Mouse (Mus musculus) gastrocnemius, adult 18-20 months (tissue): ENCODE results near the gene Celsr3. TPM values are rescaled to one million over a fixed set of nuclear protein-coding genes. Genes with fewer than 3 reads are reported as not detected.

Source experiments
- DNase-seq: peaks from one replicate; pipeline ENCODE4 v3.0.0; 2021; ENCODE audit warnings: low spot score
- total RNA-seq, 2 experiments: library from RNA; stranded (reverse); gene quantifications; 2 replicates each; pipeline ENCODE4 v1.2.3; 2021

Gene Celsr3
- total RNA-seq, 2 experiments from 2014 or later, result 0.02 TPM; not detected in 1

DNA sequence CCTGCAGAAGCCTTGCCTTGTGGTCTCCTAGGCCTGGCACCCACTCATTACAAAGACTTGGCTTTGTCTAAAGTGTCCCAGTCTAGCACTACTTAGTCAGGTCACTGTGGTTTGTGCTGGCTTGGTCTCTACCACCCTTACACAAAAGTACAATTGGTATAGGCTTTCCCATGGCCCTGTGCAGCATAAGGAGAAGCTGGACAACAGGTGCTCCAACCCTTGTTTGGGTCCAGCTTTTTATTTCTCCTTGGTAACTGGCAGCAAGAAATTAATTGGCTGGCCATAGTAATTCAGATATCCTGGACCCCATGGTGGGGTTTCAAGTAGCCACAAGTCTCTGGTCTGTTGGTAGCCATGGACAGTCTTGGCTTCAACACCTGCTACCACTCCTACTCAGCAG is 19.7 kb upstream of the Celsr3 start:
- DNase-seq, result no peak

DNA sequence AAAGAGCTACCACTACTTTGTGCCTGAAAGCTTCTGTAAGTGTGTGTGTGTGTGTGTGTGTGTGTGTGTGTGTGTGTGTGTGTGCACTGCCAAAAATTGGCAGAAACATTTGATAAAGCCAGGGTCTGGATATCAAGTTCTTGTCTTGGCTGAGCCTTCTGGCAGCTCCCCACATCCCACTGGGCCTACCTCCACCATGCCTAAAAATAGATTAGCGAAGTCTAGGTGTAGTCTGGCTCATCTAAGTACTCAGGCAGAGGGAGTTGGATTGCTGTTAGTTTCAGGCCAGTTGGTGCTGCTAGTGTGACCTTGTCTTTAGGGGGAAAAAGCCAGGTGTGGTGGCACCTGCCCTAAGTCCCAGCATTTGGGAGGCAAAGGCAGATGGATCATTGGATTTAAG is 19.3 kb upstream of the Celsr3 start:
- DNase-seq, result peak; percentile 77

DNA sequence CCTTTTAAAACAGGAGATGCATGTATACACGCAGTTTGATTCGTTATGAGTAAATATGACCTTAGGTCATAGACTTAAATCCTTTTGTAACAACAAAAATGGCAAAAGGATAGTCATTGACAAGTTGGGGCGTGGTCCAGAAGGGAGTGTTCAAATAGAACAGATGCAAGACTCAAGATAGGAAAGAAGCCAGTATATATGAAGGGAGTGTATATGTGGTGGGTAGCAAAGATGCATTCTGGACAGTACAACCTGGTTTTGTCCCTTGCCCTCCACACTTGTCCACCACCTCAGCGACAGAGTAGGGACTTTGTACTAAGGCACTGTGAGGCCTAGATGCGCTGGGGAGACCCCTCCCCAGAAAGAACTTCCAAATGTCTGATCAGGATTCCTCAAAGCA is 18.4 kb upstream of the Celsr3 start:
- no peak for DNase-seq

DNA sequence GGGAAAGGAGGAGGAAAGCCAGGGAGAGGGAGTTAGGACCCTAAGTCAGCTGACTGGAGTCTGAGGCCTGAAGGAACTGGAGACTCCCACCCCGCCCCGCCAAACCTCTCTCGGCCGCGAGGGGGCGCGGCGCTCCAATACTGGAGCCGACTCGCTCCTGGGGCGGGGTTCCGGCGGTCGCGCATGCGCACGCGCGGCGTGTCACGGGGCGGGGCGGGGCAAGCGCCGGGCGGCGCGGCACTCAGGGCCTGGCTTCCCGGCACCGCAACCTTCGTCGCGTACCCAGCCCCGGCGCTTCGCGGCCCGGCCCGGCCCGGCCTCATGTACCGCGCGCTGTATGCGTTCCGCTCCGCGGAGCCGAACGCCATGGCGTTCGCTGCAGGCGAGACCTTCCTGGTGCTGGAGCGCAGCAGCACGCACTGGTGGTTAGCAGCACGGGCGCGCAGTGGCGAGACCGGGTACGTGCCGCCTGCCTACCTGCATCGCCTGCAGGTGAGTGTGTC is 17.9 kb upstream of the Celsr3 start, which contains the start of gene Nckipsd:
TSS of gene Nckipsd (plus strand) at position 206 of the 503 bp plus-strand sequence.
- peak; percentile 94 for DNase-seq

DNA sequence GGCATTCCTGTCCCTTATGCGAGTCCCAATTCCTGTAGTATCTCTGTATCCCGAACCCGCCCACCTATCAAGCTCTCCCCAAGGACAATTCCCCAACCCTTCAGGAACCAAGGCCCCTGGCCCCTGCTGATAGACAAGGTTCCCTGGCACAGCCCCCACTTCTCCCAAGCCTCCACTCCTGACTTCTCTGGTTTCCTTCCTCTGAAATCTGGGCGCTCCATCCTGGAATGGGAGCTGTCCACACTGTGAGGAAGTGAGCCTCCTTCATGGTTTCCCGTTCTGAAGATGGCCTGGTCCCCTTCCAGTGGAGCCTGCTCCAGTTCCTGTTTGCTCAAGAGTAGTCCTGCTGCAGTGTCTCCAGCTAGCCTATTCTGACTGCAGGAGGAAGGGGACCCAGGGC is 16.9 kb upstream of the Celsr3 start:
- DNase-seq, result no peak

DNA sequence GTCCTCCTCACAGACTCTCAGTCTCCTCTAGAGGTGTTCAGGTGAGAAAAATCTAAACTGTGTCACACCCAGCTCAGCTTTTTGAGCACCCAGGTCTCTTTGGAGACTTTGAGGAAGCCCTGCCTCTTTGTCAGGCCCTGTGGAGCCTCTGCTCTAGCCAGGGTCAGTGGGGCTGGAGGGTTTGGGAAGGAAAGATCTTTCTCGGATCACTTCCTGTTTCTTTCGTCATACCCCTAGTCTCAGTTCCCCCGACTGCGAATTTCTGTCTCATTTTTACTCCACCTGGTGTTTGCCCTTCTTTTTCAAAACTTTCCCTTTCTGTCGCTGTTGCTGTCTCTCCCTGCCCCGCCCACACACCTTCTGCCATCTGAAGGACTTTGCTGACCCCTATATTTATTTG is 16.4 kb upstream of the Celsr3 start:
- DNase-seq, result no peak

DNA sequence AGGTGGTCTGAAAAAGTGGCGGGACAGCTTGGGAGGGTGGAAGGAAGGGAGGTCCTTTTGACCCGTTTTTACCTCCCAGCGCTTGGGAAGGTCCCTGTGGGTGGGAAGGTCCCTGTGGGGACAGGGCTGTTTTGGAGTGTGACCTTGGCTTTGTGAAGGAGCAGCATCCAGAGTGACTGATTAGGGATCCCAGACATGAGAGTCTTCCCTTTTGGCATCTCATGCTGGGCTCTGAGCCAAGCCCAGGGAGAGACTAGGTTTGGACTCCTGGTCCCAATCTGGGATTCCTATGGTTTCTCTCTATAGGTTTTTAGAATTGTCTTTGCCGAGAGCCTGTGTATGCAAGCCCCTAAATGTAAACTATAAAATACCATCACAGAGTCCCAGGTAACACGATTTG is 15.6 kb upstream of the Celsr3 start:
- no peak for DNase-seq

DNA sequence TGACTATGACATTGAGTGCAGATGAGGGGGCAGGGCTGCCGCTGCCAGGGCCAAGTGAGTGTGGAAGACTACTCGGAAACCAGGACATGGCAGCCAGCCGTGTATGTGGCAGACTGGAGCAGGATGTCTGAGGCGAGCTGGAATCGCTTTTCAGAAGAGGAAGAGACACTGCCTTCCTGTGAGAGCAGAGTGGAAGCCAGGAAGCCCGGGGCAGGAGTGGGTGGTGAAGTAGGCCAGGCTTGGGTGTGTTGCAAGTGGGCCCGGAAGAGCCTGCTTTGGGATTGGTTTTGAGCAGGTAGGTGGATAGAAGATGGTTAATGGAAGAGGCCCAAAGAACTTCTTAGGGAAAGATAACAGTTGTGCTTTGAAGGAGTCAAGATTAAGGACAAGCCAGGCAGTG is 10.6 kb upstream of the Celsr3 start:
- DNase-seq, result no peak

DNA sequence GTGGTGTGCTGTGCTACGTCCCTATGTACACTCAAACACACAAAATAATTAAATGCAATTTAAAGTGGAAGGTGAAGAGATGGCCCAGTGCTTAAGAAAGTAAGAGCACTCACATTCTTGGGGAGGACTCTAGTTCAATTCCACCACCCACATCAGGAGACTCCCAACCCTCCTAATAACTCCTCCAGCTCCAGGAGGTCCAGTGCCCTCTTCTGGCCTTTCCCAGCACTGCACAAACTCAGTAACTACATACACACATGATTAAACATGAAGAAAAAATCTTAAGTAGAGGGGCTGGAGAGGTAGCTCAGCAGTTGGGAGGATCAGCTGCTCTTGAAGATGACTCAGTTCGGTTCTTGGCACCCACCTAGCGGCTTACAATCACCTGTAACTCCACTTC is 6.6 kb upstream of the Celsr3 start:
- DNase-seq, result no peak

DNA sequence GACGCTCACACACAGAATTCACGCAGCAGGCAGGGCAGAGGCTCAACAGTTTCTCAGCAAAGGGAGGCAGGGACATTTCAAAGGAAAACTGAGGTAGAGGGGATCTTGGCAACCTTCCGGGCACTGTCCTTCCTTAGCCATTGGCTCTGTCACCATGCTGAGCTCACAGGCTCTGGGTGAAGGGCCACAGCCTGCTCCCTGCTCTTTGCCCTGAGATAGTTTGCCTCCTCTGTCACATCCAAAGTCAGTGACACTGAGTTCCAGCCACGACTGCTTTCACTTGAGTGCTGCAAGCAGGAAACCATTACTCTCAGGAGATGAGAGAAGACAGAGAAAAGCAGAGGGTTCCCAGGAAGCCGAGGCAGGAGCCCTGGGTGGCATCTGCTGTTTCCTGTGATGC is 6.0 kb upstream of the Celsr3 start:
- no peak for DNase-seq

DNA sequence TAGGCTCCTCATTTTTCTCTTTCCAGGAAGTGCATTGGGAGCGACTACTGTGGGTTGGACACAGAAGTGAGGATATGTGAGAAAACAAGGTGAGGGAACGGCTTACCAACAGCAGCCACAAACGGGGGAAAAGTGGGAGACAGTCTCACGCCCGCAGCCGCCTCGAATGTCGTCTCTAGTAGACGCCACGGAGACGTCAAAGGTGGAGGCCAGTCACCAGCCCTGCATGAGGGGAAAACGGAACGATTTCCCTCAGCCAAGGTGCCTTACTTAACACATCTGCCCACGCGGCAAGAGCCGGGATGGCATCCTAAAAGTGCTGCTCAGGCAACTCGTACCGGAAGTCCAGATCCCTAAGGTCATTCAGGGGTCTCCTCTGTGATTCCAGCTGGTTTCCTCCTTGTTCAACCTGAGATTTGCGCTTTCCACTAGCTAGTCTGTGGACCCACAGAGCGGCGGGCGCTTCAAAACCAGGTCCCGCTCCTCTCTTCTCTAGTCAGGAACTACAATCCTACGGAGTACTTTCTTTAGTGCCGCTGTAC is 1.9 kb upstream of the Celsr3 start:
- DNase-seq, result no peak

DNA sequence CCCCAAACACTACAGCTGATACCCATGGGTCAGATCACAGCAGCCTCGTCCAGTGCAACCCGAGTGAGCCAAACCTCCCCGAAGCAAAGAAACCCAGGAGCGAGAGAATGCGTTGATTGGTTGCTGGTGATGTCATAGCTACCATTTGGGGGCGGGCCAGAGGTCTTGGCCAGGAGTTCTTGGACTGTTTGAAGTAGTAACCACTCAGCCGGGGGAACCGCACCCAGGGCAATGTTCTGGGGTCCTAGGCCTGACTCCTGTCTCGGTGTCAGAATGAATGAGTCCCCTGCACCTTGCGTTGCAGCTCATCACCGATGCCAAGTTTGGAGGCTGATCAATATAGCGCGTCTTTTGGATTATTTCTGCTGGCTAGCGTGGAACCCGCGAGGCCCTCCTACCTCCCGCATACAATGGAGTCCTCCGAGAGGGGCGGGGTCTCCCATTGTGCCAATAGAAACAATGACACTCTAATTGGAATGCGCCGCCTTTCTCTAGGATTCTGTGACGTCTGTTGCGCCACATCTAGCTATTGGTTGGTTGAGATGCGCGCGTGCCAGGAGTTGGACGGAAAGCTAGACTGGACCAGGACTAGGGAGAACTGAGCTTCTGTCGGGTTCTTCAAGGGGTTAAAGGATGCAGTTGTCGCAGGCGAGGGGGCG is 1.2 kb upstream of the Celsr3 start:
- no peak for DNase-seq

DNA sequence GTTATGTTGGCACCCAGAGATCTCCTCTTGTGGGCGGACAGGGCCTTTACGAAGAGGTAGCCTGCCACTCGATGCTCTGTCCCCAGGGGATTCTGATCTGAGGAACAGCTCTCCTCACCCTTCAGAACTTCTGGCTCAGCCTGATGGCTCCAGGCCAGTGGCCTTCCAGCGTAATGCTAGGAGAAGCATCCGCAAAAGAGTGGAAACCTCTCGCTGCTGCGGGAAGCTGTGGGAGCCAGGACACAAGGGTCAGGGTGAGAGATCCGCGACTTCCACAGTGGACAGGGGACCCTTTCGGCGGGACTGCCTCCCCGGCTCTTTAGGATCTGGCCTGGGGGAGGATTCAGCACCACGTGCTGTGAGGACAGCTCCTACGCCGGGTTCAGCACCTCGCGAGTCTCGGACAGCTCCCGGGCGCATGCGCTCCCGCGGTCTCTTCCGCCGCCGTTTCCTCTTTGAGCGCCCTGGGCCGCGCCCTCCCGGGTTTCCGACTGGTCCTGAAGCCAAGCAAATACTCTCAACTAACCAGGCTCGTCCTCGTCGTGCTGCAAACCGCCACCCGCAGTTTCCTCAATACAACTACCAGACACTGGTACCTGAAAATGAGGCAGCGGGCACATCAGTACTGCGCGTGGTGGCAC is 700 bp downstream of the Celsr3 start:
- peak; percentile 64 for DNase-seq

DNA sequence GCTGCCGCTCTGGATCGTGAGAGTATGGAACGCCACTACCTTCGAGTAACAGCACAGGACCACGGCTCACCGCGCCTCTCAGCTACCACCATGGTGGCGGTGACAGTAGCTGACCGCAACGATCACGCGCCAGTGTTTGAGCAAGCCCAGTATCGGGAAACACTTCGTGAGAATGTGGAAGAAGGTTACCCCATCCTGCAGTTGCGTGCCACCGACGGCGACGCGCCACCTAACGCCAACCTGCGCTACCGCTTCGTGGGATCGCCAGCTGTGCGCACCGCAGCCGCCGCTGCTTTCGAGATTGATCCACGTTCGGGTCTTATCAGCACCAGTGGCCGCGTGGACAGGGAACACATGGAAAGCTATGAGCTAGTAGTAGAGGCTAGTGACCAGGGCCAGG is 1.3 kb downstream of the Celsr3 start:
- no peak for DNase-seq

DNA sequence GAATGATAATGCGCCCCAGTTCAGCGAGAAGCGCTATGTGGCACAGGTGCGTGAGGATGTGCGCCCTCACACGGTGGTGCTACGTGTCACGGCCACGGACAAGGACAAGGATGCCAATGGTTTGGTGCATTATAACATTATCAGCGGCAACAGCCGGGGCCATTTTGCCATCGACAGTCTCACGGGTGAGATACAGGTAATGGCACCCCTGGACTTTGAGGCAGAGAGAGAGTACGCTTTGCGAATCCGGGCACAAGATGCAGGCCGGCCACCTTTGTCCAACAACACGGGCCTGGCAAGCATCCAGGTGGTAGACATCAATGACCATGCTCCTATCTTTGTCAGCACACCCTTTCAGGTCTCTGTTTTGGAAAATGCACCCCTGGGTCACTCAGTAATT is 1.8 kb downstream of the Celsr3 start:
- DNase-seq, result no peak

DNA sequence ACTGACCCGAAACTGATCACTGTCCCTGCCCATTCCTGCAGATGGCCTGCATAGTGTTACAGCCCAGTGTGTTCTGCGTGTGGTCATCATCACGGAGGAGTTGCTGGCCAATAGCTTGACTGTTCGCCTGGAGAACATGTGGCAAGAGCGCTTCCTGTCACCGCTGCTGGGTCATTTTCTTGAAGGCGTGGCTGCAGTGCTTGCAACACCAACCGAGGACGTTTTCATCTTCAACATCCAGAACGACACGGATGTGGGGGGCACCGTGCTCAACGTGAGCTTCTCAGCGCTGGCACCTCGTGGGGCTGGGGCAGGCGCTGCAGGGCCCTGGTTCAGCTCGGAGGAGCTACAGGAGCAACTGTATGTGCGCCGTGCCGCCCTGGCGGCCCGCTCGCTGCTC is 5.5 kb downstream of the Celsr3 start:
- DNase-seq, result no peak

DNA sequence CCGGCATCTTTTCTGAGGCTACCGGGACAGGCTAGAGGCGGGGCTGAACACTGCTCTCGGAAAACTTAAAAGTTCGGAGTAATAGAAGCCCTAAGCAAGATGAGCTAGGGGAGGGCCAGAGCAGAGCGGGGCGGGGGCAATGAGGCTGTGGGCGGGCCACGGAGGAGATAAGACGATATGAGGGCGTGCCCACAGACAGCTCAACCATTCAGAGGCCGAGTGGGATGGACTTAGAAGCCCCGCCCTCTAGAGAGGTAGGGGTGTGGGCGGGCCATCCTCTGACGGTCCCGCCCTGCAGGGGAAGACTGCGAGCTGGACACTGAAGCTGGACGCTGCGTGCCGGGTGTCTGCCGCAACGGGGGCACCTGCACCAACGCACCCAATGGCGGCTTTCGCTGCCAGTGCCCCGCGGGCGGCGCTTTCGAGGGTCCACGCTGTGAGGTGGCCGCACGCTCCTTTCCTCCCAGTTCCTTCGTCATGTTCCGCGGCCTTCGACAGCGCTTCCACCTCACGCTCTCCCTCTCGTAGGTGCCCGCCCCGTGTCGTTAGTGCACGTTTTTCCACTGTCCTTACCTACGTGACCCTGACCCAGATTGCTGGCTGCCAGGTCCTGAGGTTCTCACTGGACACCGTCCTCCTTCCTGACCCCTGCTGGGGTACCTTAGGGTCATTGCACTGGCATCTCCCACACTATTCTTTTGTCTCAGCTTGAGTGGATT is 6.4 kb downstream of the Celsr3 start:
- peak; percentile 93 for DNase-seq

DNA sequence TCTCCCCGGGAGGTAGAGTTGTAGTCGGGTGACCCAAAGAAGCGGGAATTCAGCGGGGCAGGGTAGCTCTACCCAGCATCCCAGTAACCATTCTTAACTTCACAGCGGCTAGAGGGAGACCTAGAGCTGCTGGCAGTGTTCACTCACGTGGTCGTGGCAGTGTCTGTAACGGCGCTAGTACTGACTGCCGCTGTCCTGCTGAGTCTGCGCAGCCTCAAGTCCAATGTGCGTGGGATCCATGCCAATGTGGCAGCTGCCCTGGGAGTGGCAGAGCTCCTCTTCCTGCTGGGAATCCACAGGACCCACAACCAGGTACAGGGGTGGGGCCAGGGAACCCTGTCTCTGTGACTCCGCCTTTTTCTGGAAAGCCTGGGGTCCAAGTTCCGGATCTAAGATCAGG is 16.9 kb downstream of the Celsr3 start:
- peak; percentile 66 for DNase-seq

DNA sequence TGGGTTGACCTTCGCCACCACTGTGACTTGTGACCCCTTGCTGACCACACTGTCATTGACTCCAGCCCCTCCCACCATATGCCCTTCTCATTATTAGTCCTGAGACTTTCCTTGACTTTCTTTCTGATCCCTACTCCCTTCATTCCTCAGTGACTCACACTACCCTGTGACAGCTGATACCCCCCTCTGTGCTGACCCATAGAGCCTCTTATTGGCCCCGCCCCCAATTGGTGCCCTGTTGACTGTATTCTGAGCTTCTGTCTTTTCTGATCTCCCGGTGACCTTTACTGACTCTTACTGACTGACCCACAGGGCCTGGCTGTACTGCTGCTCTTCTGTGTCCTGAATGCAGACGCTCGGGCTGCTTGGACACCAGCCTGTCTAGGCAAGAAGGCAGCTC is 19.3 kb downstream of the Celsr3 start:
- no peak for DNase-seq

DNA sequence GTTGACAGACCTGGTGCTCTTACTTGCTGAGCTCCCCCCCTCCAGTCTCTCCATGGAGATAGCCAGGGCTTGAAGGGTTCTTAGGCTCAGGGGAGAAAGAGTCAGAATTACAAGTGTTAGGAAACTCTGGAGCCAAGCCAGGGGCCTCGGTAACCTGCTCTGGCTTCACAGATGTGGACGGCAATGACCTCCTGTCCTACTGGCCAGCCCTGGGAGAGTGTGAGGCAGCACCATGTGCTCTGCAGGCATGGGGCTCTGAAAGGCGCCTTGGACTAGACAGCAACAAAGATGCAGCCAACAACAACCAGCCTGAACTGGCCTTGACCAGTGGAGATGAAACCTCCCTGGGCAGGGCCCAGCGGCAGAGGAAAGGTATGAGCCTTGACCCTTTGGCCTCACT is 21.3 kb downstream of the Celsr3 start:
- no peak for DNase-seq

DNA sequence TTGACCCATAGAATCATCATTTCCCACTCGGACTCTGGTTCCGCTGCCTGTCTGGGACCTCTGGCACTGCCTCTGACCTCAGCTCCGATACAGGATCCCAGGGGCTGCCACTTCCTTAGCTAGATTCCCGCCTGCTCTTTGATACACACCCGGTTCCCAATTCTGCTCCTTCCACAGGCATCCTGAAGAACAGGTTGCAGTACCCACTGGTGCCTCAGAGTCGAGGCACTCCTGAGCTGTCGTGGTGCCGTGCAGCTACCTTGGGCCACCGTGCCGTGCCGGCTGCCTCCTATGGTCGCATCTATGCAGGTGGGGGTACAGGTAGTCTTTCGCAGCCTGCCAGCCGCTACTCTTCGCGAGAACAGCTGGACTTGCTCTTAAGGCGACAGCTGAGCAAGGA is 22.3 kb downstream of the Celsr3 start:
- DNase-seq, result no peak

DNA sequence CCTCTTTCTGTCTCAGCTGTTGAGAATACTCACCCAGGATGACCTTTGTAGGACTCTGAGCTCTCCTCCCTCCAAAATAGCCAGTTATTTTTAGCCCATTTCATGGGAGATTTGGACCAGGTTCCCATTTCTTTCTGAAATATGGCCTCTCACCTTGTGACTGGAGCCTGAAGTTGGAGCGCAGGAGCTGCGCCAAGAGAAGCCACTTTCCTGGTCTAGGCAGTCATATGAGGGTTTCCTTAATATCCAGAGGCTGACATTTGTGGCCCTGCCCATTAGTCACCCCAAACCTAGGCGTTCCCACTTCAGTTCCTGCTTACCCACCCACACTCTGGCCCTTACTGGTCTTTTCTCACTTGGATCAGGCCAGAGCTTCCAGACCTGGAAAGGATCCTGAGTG is 26.9 kb downstream of the Celsr3 start, which contains the start of gene Slc26a6:
TSS of gene Slc26a6 (plus strand) at position 308 of the 400 bp plus-strand sequence.
- DNase-seq, result peak; percentile 83
